Mouse (Mus musculus): Measurements from ENCODE around the gene Acmsd.

- no peak for TF ChIP-seq HCFC1 (IDR thresholded peaks at IDR 0.05; ENCODE audit: borderline replicate concordance, insufficient read depth, low read length)
- TF ChIP-seq CHD2 (IDR thresholded peaks at IDR 0.05; ENCODE audit: low read depth, low read length) = no peak
Observed at GRCm38 (mm10) chr1:127816381-127816780, 87.2 kb downstream of the Acmsd start.
